Mouse (Mus musculus): ENCODE measurements at regions not wholly inside any gene's neighbourhood (a gene's known extent, or its start where the extent isn't known, plus 50 kb on each side); places are given as distances from the start of the nearest gene placed in this dataset.
A peak's percentile ranks its signal among the peaks of the same experiment; 100 is the strongest.

DNA sequence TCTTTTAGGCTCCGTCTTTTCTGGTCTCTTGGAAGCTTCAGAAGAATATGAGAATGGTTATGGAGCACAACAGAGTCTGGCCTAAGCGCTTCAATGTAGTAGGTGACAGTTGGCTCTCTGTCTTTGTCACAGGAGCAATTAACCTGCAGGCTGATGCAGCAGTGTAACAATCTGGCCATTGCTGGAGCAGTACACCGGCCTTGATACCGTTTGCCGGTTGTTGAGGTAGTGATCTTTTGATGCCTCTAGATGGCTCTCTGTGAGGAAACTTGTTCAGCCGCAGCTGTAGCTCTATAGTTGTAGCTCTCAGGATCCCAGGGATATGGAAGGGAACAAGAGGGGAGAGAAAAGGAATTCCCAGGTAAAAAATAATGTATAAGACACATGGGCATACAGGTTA lies 196.1 kb upstream of the Cxcr4 start:
- H3K4me1 ChIP-seq (ENCODE audit: control insufficient read depth, insufficient read depth, low read length), result peaks cover 5% of the 10 kb centered on the region; the same call in 1 of the 2 replicates
- no peak overlapping the region for H3K27ac ChIP-seq (ENCODE audit: low read depth, low read length)
- H3K4me3 ChIP-seq (ENCODE audit: low read depth, low read length), result no peak overlapping the region
- 59% methylated on average over 6 of the region's 6 CpGs for WGBS
- H3K36me3 ChIP-seq (ENCODE audit: control insufficient read depth, insufficient read depth, low read length), result no peaks in the 10 kb centered on the region
- no peaks in the 10 kb centered on the region for H3K27me3 ChIP-seq (ENCODE audit: control insufficient read depth, insufficient read depth, low read length)
- no peak overlapping the region for H3K9ac ChIP-seq (ENCODE audit: low read length)
- H3K4me2 ChIP-seq, result no peak overlapping the region
- DNase-seq (ENCODE audit: low spot score, missing footprints) (peak; percentile 54), ATAC-seq (ENCODE audit: low FRiP score) (no peak)
- H3K9me3 ChIP-seq (ENCODE audit: control insufficient read depth, low read length), result no peaks in the 10 kb centered on the region

DNA sequence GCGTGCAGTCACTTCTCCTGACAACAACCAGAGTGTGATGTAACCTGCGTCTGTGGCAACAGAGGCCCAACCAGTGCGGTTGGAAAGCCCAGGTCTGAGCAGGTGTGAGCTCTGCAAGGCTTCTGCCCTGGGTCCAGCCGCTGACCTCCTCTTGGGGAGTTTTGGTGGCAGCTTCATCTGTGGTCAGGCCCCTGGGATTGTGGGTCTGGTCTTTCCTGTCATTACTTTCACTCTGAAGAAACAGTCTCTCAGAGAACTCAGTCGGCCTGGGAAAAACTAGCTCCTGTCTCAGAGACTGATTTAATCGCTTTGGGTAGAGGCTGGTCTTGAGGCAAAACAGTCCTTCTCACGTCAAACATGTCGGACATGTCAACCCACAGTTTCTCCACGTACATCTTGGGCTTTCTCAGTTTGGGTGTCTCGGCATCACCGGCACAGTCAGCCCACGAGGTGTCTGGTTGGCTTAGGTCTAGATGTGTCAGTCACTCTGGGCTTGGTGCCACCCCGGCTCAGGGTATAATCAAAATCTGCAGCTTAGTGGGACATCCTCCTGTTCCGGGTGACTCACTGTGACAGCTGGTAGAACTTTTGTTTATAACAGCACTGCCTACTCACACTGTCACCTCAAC lies 195.0 kb upstream of the Cxcr4 start:
- H3K36me3 ChIP-seq (ENCODE audit: control insufficient read depth, insufficient read depth, low read length), result no peaks in the 10 kb centered on the region
- H3K4me2 ChIP-seq, result no peak overlapping the region
- 87% methylated on average over 14 of the region's 14 CpGs for WGBS
- peaks cover 5% of the 10 kb centered on the region; the same call in 1 of the 2 replicates for H3K4me1 ChIP-seq (ENCODE audit: control insufficient read depth, insufficient read depth, low read length)
- H3K4me3 ChIP-seq (ENCODE audit: low read depth, low read length), result no peak overlapping the region
- no peaks in the 10 kb centered on the region for H3K27me3 ChIP-seq (ENCODE audit: control insufficient read depth, insufficient read depth, low read length)
- H3K9me3 ChIP-seq (ENCODE audit: control insufficient read depth, low read length), result no peaks in the 10 kb centered on the region
- H3K27ac ChIP-seq (ENCODE audit: low read depth, low read length), result no peak overlapping the region
- ATAC-seq (ENCODE audit: low FRiP score) (no peak), DNase-seq (ENCODE audit: low spot score, missing footprints) (peak; percentile 76)
- no peak overlapping the region for H3K9ac ChIP-seq (ENCODE audit: low read length)

DNA sequence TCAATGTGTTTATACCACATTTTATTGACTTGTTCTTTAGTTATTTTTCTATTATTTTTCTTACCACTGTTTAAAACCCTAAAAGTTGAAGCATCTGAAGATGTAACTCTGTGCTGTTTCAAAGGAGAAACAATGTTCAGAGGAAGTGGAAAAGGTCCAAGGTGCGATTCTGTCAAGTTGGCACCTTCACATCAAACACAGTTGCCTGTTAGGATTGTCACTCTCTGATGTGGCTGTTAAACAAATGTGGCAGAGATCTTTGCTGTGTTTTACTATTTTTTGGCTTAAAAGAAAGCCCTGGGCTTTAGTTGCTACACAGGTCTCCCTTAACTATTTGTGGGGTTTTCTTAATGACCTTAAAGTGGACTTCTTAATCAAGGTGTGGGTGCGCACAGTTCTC lies 190.2 kb upstream of the Cxcr4 start:
- Histone ChIP-seq H3K27ac (ENCODE audit: low read depth, low read length) (no peak overlapping the region), H3K27me3 (ENCODE audit: control insufficient read depth, insufficient read depth, low read length) (no peaks in the 10 kb centered on the region), H3K4me1 (ENCODE audit: control insufficient read depth, insufficient read depth, low read length) (no peaks in the 10 kb centered on the region), H3K4me2 (no peak overlapping the region), H3K4me3 (ENCODE audit: low read depth, low read length) (no peak overlapping the region), H3K9ac (ENCODE audit: low read length) (no peak overlapping the region), H3K9me3 (ENCODE audit: control insufficient read depth, low read length) (no peaks in the 10 kb centered on the region), H3K36me3 (ENCODE audit: control insufficient read depth, insufficient read depth, low read length) (no peaks in the 10 kb centered on the region)
- DNase-seq (ENCODE audit: low spot score, missing footprints) (no peak), ATAC-seq (ENCODE audit: low FRiP score) (no peak)
- 92% methylated on average over 2 of the region's 2 CpGs for WGBS

DNA sequence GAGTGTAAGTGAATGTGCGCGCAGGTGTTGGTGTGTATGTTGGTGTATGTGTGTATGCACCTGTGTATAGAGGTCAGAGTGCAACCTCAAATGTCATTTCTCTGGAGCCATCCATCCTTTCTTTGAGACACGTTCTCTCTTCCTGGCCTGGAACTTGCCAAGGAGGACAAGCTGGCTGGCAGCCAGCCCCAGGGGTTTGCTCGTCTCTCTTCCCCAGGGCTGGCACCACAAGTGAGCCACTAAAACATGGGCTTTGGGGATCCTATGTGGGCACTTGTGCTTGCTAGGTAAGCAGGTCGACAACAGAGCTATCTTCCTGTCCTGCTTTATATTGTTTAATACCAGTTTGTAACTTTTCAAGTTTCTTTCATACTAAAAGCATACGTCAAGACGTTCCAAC lies 189.8 kb upstream of the Cxcr4 start:
- H3K9me3 ChIP-seq (ENCODE audit: control insufficient read depth, low read length), result no peaks in the 10 kb centered on the region
- 84% methylated on average over 7 of the region's 7 CpGs for WGBS
- no peaks in the 10 kb centered on the region for H3K4me1 ChIP-seq (ENCODE audit: control insufficient read depth, insufficient read depth, low read length)
- H3K9ac ChIP-seq (ENCODE audit: low read length), result no peak overlapping the region
- no peaks in the 10 kb centered on the region for H3K27me3 ChIP-seq (ENCODE audit: control insufficient read depth, insufficient read depth, low read length)
- H3K4me3 ChIP-seq (ENCODE audit: low read depth, low read length), result no peak overlapping the region
- no peak for ATAC-seq (ENCODE audit: low FRiP score)
- peak; percentile 54 for DNase-seq (ENCODE audit: low spot score, missing footprints)
- H3K36me3 ChIP-seq (ENCODE audit: control insufficient read depth, insufficient read depth, low read length), result no peaks in the 10 kb centered on the region
- H3K4me2 ChIP-seq, result no peak overlapping the region
- no peak overlapping the region for H3K27ac ChIP-seq (ENCODE audit: low read depth, low read length)

DNA sequence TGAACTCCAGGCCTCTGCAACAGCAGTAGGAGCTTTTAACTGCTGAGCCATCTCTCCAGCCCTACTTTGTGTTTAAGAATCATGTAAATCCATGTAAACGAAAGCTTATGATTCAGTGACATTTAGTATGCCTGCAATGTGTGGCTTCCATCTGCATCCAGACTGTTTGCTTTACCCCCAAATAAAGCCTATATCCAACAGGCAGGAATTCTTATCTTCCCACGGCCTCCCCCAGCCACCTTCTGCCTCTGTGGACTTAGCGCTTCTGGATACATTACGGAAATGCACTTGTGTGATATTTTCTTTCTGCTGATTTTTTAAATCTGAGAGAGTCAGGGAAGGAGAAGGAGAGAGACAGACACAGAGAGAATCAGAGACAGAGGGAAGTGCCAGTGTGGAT lies 189.2 kb upstream of the Cxcr4 start:
- Histone ChIP-seq H3K9ac (ENCODE audit: low read length) (no peak overlapping the region), H3K36me3 (ENCODE audit: control insufficient read depth, insufficient read depth, low read length) (no peaks in the 10 kb centered on the region), H3K27ac (ENCODE audit: low read depth, low read length) (no peak overlapping the region), H3K9me3 (ENCODE audit: control insufficient read depth, low read length) (no peaks in the 10 kb centered on the region), H3K4me1 (ENCODE audit: control insufficient read depth, insufficient read depth, low read length) (no peaks in the 10 kb centered on the region), H3K27me3 (ENCODE audit: control insufficient read depth, insufficient read depth, low read length) (no peaks in the 10 kb centered on the region), H3K4me3 (ENCODE audit: low read depth, low read length) (no peak overlapping the region), H3K4me2 (no peak overlapping the region)
- DNase-seq (ENCODE audit: low spot score, missing footprints), result peak; percentile 21
- 92% methylated on average over 4 of the region's 4 CpGs for WGBS
- no peak for ATAC-seq (ENCODE audit: low FRiP score)

DNA sequence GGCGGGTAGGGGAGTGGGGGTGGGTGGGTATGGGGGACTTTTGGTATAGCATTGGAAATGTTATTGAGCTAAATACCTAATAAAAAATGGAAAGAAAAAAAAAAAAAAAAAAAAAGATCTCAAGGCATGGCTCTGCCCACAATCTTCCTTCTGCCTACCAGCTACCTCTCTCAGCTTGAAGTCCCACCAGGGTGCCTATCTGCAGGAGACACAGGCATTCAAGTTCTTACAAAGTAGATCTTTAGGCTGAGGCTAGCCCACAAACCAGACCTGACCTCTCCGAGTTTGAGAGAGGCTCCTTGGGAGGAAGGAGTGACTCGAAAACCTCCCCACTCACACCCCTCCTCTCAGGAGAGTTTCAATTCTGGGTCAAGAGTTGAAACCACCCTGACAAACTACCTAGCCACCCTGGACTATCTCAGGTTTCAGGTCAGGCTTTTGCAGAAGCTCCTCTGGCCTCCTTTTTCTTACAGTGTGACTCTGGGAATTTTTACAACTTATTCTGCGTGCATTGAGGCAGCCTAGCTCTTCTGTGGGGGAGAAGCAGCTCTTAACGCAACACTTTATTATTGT lies 187.6 kb upstream of the Cxcr4 start:
- no peak overlapping the region for H3K4me2 ChIP-seq
- no peak for DNase-seq (ENCODE audit: low spot score, missing footprints)
- 80% methylated on average over 5 of the region's 5 CpGs for whole genome bisulfite sequencing
- no peaks in the 10 kb centered on the region for H3K9me3 ChIP-seq (ENCODE audit: control insufficient read depth, low read length)
- H3K36me3 ChIP-seq (ENCODE audit: control insufficient read depth, insufficient read depth, low read length), result no peaks in the 10 kb centered on the region
- H3K4me1 ChIP-seq (ENCODE audit: control insufficient read depth, insufficient read depth, low read length), result no peaks in the 10 kb centered on the region
- no peak overlapping the region for H3K27ac ChIP-seq (ENCODE audit: low read depth, low read length)
- H3K27me3 ChIP-seq (ENCODE audit: control insufficient read depth, insufficient read depth, low read length), result no peaks in the 10 kb centered on the region
- no peak overlapping the region for H3K4me3 ChIP-seq (ENCODE audit: low read depth, low read length)
- no peak for ATAC-seq (ENCODE audit: low FRiP score)
- H3K9ac ChIP-seq (ENCODE audit: low read length), result no peak overlapping the region

DNA sequence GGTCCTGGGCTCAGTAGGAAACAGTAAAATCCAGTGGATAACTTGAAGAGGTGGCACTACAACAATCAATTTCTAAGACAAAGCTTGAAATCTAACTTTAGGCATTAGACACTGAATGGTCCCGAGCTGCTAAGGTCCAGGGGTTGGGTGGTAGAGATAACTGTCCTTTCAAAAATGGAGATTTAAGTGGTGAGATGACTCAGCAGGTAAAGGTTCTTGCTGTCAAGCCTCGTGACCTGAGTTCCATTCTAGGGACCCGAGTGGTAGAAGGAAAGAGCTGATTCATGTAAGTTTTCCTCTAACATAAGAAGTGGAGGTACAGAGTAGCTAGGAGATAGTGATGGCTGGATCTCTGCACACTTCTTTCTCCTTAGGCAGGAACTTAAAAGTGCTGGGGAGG lies 180.3 kb upstream of the Cxcr4 start:
- Histone ChIP-seq H3K4me3 (ENCODE audit: low read depth, low read length) (no peak overlapping the region), H3K27ac (ENCODE audit: low read depth, low read length) (no peak overlapping the region), H3K9me3 (ENCODE audit: control insufficient read depth, low read length) (no peaks in the 10 kb centered on the region), H3K4me2 (no peak overlapping the region), H3K4me1 (ENCODE audit: control insufficient read depth, insufficient read depth, low read length) (no peaks in the 10 kb centered on the region), H3K9ac (ENCODE audit: low read length) (no peak overlapping the region), H3K27me3 (ENCODE audit: control insufficient read depth, insufficient read depth, low read length) (no peaks in the 10 kb centered on the region), H3K36me3 (ENCODE audit: control insufficient read depth, insufficient read depth, low read length) (no peaks in the 10 kb centered on the region)
- ATAC-seq (ENCODE audit: low FRiP score), result no peak
- DNase-seq (ENCODE audit: low spot score, missing footprints), result no peak
- WGBS, result 85% methylated on average over 3 of the region's 3 CpGs

DNA sequence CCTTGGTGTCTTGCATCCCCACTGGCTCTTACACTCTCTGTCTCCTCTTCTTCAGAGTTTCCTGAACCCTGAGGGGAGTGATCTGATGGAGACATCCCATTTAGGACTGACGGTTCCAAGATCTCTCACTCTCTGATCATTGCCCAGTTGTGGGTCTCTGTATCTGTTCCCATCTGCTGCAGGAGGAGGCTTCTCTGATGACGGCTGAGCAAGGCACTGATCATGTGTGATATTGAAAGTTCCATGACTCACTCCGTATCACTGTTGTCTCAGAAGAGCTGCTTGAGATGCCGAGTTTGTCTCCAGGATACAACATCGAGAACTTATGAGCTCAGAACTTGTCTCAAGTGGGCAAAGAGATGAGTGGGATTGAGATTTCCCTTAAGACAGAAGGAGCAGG lies 178.7 kb upstream of the Cxcr4 start:
- Histone ChIP-seq H3K4me1 (ENCODE audit: control insufficient read depth, insufficient read depth, low read length) (no peaks in the 10 kb centered on the region), H3K27me3 (ENCODE audit: control insufficient read depth, insufficient read depth, low read length) (no peaks in the 10 kb centered on the region), H3K27ac (ENCODE audit: low read depth, low read length) (no peak overlapping the region), H3K9me3 (ENCODE audit: control insufficient read depth, low read length) (no peaks in the 10 kb centered on the region), H3K36me3 (ENCODE audit: control insufficient read depth, insufficient read depth, low read length) (no peaks in the 10 kb centered on the region), H3K4me3 (ENCODE audit: low read depth, low read length) (no peak overlapping the region), H3K9ac (ENCODE audit: low read length) (no peak overlapping the region), H3K4me2 (no peak overlapping the region)
- DNase-seq (ENCODE audit: low spot score, missing footprints) (no peak), ATAC-seq (ENCODE audit: low FRiP score) (no peak)
- 92% methylated on average over 5 of the region's 5 CpGs for WGBS

DNA sequence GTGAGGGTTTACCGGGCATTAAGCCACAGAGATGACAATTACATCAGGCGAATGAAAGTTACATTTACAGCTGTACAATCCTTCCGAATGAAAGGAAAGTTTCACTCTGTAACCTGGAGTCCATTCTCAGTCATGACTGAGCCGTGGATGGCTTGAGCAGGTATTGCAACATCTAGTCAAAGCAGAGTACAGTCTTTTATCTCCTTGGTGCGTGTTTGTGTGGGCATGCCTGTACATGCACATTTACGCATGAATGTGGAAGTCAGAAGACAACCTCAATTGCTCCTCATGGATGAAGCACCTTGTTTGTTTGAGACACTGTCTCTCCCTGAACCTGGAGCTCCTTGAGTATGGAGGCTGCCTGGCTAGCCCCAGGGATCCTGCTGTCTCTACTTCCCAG lies 175.9 kb upstream of the Cxcr4 start:
- Histone ChIP-seq H3K27ac (ENCODE audit: low read depth, low read length) (no peak overlapping the region), H3K9ac (ENCODE audit: low read length) (no peak overlapping the region), H3K9me3 (ENCODE audit: control insufficient read depth, low read length) (no peaks in the 10 kb centered on the region), H3K36me3 (ENCODE audit: control insufficient read depth, insufficient read depth, low read length) (no peaks in the 10 kb centered on the region), H3K4me3 (ENCODE audit: low read depth, low read length) (no peak overlapping the region), H3K4me2 (no peak overlapping the region), H3K27me3 (ENCODE audit: control insufficient read depth, insufficient read depth, low read length) (no peaks in the 10 kb centered on the region), H3K4me1 (ENCODE audit: control insufficient read depth, insufficient read depth, low read length) (no peaks in the 10 kb centered on the region)
- no peak for ATAC-seq (ENCODE audit: low FRiP score)
- peak; percentile 76 for DNase-seq (ENCODE audit: low spot score, missing footprints)
- 94% methylated on average over 6 of the region's 6 CpGs for WGBS

All from midbrain, embryonic 11.5 days (tissue).